Comparison of ENCODE assay signal across 9 mouse cellular contexts in the genomic region with DNA sequence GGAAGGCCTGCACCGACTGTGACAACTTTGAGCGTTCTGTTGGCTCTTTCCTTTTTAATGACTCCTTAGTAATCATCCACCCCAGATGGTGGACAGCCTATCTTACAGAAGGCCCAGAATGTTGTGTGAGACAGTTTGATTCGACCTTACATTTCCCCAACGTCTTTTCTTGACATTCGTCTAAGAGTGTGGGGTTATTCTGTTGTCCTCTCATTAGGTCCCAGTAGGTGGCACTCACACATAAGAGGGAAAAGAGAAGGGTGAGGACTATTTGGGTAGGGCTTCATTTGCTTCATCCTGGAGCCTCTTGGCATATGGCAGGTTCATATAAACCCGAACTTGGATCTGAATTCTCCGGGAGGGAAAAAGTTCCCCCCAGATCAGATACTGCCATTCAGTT.
DNase-seq lines count a peak whose midpoint lies in the region; ATAC-seq and TF ChIP-seq lines count a peak whose summit lies in the region.
"Had no signal": no experiment of that assay in that cellular context is flagged by ENCODE, and none has a peak within 500 bp of the region (broad histone marks: within the 10 kb centered on the region; RNA-seq: fewer than 3 reads in every experiment).

No protein-coding gene starts in this region.

- H3K4me2 ChIP-seq in intestine, postnatal 0 days (replicated peaks; ENCODE audit: low read depth) = no peak overlapping the region
- H3K4me2 ChIP-seq in intestine, embryonic 15.5 days (replicated peaks) = no peak overlapping the region
- no peak overlapping the region for H3K4me2 ChIP-seq in limb, embryonic 14.5 days (replicated peaks; ENCODE audit: low read depth, low read length, severe bottlenecking)
- H3K4me2 ChIP-seq: limb, embryonic 12.5 days had no signal

- WGBS in intestine, postnatal 0 days = 43% methylated on average over 7 of the region's 7 CpGs
- WGBS in intestine, embryonic 15.5 days = 43% methylated on average over 7 of the region's 7 CpGs
- 39% methylated on average over 7 of the region's 7 CpGs for WGBS in limb, embryonic 14.5 days

- H3K9me3 ChIP-seq in intestine, postnatal 0 days (ENCODE audit: control insufficient read depth) = no peaks in the 10 kb centered on the region
- H3K9me3 ChIP-seq in intestine, embryonic 15.5 days = no peaks in the 10 kb centered on the region
- H3K9me3 ChIP-seq in limb, embryonic 14.5 days (ENCODE audit: control insufficient read depth, low read length) = no peaks in the 10 kb centered on the region
- H3K9me3 ChIP-seq: limb, embryonic 12.5 days had no signal

- TF ChIP-seq CTCF in intestine, postnatal 0 days (IDR thresholded peaks at IDR 0.05; ENCODE audit: low read depth) = peak; percentile 91

- H3K9ac ChIP-seq in intestine, postnatal 0 days (ENCODE audit: low read depth, low read length) = no peak overlapping the region
- no peak overlapping the region for H3K9ac ChIP-seq in intestine, embryonic 15.5 days
- H3K9ac ChIP-seq in limb, embryonic 14.5 days (ENCODE audit: low read depth, low read length, severe bottlenecking) = no peak overlapping the region
- H3K9ac ChIP-seq: limb, embryonic 12.5 days had no signal

- no peak for ATAC-seq in intestine, postnatal 0 days
- no peak for ATAC-seq in intestine, embryonic 15.5 days
- ATAC-seq in granulocyte monocyte progenitor cell, adult 5-6 weeks (replicated peaks; ENCODE audit: poor library complexity, severe bottlenecking) = peak; percentile 58
- no peak for ATAC-seq in limb, embryonic 14.5 days (ENCODE audit: low FRiP score, low read depth)

- peak; percentile 27 for DNase-seq in A20 (ENCODE audit: low read depth, low spot score)
- peak; percentile 47 for DNase-seq in NIH3T3 (ENCODE audit: low read depth)
- peak; percentile 29 for DNase-seq in limb, embryonic 14.5 days (ENCODE audit: low spot score)
- no peak for DNase-seq in spleen, adult 18-20 months
- DNase-seq in urinary bladder, postnatal 25 days (ENCODE audit: low spot score) = no peak

- no peaks in the 10 kb centered on the region for H3K36me3 ChIP-seq in intestine, postnatal 0 days (ENCODE audit: control insufficient read depth, insufficient read depth)
- H3K36me3 ChIP-seq in intestine, embryonic 15.5 days = no peaks in the 10 kb centered on the region
- no peaks in the 10 kb centered on the region for H3K36me3 ChIP-seq in limb, embryonic 14.5 days (ENCODE audit: control insufficient read depth, insufficient read depth, low read length)
- H3K36me3 ChIP-seq: limb, embryonic 12.5 days had no signal

- H3K4me1 ChIP-seq in intestine, postnatal 0 days (replicated peaks; ENCODE audit: control insufficient read depth, insufficient read depth, low read length) = no peaks in the 10 kb centered on the region
- peaks cover 10% of the 10 kb centered on the region for H3K4me1 ChIP-seq in intestine, embryonic 15.5 days (replicated peaks)
- H3K4me1 ChIP-seq in limb, embryonic 14.5 days (ENCODE audit: control insufficient read depth, insufficient read depth, low read length) = peaks cover 5% of the 10 kb centered on the region; the same call in 1 of the 2 replicates

- peaks cover 6% of the 10 kb centered on the region; the same call in 1 of the 2 replicates for H3K27me3 ChIP-seq in intestine, postnatal 0 days (replicated peaks; ENCODE audit: control insufficient read depth, insufficient read depth, low read length)
- H3K27me3 ChIP-seq in intestine, embryonic 15.5 days (replicated peaks) = no peaks in the 10 kb centered on the region
- H3K27me3 ChIP-seq in limb, embryonic 14.5 days (ENCODE audit: control insufficient read depth, insufficient read depth, low read length) = no peaks in the 10 kb centered on the region

- TF ChIP-seq POLR2A in limb, embryonic 14.5 days (IDR thresholded peaks at IDR 0.05; ENCODE audit: borderline replicate concordance, extremely low read depth, insufficient read depth, insufficient read length) = no peak

- no peak overlapping the region for H3K4me3 ChIP-seq in intestine, postnatal 0 days (ENCODE audit: low read depth, low read length)
- no peak overlapping the region for H3K4me3 ChIP-seq in intestine, embryonic 15.5 days (replicated peaks)
- H3K4me3 ChIP-seq in limb, embryonic 14.5 days (replicated peaks; ENCODE audit: low read length) = no peak overlapping the region
- H3K4me3 ChIP-seq: limb, embryonic 12.5 days had no signal

- no peak overlapping the region for H3K27ac ChIP-seq in intestine, postnatal 0 days (ENCODE audit: low read depth, low read length)
- no peak overlapping the region for H3K27ac ChIP-seq in intestine, embryonic 15.5 days
- no peak overlapping the region for H3K27ac ChIP-seq in limb, embryonic 14.5 days (replicated peaks; ENCODE audit: low read depth, low read length)
- H3K27ac ChIP-seq: limb, embryonic 12.5 days had no signal

Comparison
In these comparisons a context has a peak if more than half of its experiments do, and no peak if none do; other contexts are left out.
1. DNase-seq: peak in A20 (single experiment), NIH3T3 (single experiment) and limb, embryonic 14.5 days (single experiment); none in spleen, adult 18-20 months (0 of 2) and urinary bladder, postnatal 25 days (single experiment).